Mouse (Mus musculus): ENCODE measurements around the gene Snx29. TPM values are rescaled to one million over a fixed set of nuclear protein-coding genes. Genes with fewer than 3 reads are reported as not detected.
"Not testable (repeated sequence)": the region's sequence is repeated elsewhere in the genome, so short reads cannot be mapped to it uniquely, and the experiment has no call there.

Snx29 gene
- total RNA-seq, 1 experiment from 2014 or later = 16.1 TPM

DNA sequence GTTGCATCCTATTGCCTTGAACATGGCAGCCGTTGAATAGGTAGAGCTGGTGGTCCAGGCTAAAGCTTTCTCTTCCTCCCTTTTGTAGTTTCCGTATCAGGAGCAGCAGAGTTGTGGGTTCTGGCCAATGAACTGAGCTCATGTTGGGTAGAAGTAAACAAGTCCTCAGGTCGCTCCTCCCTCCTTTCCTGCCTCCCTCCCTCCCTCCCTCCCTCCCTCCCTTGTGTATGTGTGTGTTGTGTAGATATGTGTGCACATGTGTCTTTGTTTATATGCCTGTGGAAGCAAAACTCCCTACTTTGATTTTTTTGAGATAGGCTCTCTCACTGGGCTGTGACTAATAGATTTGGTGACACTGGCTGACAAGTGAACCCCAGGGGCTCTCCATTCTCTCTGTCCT is 251.8 kb downstream of the Snx29 start:
- ATAC-seq (replicated peaks; ENCODE audit: low read depth, poor library complexity, severe bottlenecking) = no peak

DNA sequence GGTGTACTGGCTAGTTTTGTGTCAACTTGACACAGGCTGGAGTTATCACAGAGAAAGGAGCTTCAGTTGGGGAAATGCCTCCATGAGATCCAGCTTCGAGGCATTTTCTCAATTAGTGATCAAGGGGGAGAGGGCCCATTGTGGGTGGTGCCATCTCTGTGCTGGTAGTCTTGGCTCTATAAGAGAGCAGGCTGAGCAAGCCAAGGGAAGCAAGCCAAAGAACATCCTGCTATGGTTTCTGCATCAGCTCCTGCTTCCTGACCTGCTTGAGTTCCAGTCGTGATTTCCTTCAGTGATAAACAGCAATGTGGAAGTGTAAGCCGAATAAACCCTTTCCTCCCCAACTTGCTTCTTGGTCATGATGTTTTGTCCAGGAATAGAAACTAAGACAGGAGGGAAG is 253.0 kb downstream of the Snx29 start:
- not testable (repeated sequence) for ATAC-seq (replicated peaks; ENCODE audit: low read depth, poor library complexity, severe bottlenecking)

DNA sequence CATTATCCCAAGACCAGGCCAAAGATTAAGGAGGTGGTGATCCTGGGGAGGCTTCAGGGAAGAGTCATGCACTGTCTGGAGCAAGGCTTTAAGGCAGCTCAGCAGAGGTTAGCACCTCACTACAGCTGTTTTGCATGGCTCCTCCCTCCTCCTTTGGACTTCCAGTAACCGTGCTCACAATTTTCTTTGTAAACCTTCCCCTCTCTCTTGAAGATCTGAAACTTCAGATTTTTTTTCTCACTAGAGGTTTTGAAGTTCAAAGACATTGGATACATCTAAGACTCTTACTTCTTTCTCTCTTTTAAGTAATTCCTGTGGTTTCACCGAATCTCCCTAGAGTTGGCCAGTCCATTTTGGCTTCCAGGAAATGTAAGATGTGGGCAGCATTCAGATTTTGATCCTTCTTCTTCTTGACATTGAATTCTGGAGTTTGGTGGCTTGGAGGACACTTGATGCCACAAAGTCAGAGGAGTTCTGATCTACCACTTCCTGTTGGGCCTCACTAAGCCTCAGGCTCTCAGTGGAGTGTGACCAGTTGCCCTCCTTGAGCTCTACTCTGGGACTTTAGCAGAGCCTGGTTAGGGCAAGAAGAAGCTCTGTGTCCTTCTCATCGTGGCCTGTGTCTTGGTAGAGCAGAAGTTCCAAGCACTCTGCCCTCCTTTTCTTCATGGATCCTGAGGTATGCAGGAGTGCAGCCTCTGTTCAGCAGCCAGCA is 255.0 kb downstream of the Snx29 start:
- no peak for ATAC-seq (replicated peaks; ENCODE audit: low read depth, poor library complexity, severe bottlenecking)

GRCm38 (mm10) chr16:11579676-11580098 is 257.0 kb downstream of the Snx29 start:
- ATAC-seq (replicated peaks; ENCODE audit: low read depth, poor library complexity, severe bottlenecking) = peak; percentile 80

GRCm38 (mm10) chr16:11583941-11584639 is 261.4 kb downstream of the Snx29 start:
- 0 out of 2 replicates have a peak, but pooled peaks have one; percentile 27 for ATAC-seq (replicated peaks; ENCODE audit: low read depth, poor library complexity, severe bottlenecking)

GRCm38 (mm10) chr16:11588689-11589088 is 266.0 kb downstream of the Snx29 start:
- ATAC-seq (replicated peaks; ENCODE audit: low read depth, poor library complexity, severe bottlenecking) = no peak

DNA sequence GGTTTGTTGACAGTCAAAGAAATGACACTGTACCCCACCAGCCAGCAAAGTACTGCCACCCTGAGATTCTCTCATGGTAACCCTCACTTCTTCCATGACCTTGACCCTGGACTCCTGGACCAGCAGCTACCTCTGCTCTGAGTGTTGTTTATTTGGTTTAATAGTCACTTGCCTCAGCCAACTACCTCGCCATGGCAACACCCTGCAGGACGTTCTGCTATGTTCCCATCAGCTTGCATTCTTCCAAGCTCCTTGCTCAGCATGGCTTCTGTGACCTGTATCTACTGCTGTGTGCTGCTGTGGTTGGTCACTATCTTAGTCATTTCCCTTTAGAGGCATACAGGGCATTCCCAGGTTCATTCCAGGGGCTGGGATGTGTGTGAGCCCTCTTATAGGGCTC is 266.6 kb downstream of the Snx29 start:
- no peak for ATAC-seq (replicated peaks; ENCODE audit: low read depth, poor library complexity, severe bottlenecking)

- ATAC-seq (replicated peaks; ENCODE audit: low read depth, poor library complexity, severe bottlenecking) = no peak
Observed at GRCm38 (mm10) chr16:11589782-11590695, 267.3 kb downstream of the Snx29 start.

DNA sequence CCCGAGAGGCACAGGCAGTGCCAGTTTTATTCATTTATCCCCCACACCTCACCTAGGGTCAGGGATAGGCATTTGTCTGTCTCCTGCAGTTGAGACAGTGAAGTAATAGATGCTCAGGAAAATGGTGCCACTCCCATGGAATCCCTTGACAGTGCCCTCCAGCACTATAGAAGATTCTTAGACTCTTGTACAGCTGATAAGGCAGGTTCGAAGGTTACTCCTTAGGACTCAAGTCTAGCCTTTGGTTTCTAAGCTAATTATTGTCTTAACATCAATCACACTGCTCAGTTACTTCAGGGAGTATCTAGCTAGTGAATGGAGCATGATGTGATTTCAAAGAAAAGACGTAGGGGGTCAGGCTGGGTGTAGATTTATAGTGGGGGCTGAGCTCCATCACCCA is 273.9 kb downstream of the Snx29 start:
- no peak for ATAC-seq (replicated peaks; ENCODE audit: low read depth, poor library complexity, severe bottlenecking)

DNA sequence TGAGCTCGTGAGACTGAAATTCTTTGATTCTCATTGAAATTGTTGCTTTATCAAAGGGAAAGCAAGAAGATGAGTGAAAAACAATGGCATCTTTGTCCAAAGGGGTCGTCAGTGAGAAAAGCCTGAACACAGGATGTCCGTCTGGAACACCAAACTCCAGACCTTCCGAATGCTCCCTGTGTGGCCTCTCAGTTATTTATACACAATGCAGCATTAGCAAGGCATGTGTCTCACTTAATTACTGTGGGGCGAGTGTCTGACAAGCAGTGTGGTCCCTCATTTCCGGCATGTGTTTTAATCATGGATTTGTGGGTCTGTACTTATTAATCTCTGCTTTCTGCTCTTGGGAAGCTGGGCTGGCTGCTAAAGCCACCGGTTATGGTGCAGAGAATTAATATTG is 275.1 kb downstream of the Snx29 start:
- ATAC-seq (replicated peaks; ENCODE audit: low read depth, poor library complexity, severe bottlenecking) = no peak

- no peak for ATAC-seq (replicated peaks; ENCODE audit: low read depth, poor library complexity, severe bottlenecking)
Observed at GRCm38 (mm10) chr16:11599523-11599922, 276.8 kb downstream of the Snx29 start.

- peak; percentile 62 for ATAC-seq (replicated peaks; ENCODE audit: low read depth, poor library complexity, severe bottlenecking)
Observed at GRCm38 (mm10) chr16:11601336-11602082, 278.8 kb downstream of the Snx29 start.

DNA sequence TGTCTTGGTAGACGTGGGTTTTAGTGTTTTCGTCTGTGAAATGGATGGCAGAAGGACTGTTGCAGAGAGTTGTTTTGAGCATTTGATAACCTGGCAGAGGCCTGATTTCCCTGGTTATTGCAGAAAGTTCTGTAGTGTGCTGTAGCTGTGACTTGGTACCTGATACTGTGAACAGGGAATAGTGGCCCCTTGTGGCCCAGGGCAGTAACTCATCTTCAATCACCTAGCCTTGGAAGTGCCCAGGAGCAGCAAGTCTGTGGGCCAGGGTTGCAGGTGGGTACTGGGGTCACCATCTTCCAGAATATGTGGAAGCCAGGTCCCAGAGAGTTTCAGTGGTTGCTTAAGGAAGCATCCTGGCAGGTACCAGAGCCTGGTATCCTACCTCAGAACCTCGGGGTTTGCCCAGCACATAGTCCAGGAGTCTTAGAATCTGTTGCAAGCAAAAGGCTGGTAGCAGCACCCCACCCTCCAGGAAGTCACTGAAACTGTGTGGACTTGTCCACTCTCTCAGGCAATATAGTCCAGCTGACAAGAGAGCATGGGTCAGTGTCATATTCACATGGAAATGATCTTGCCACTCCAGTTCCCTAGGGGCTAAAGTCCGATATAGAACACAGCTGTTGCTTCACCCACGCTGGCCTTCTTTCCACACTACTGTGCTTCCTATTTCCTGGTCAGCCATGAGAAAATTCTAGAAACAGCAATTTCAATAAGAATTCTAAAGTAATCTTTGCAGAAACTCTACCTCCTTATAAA is 281.1 kb downstream of the Snx29 start:
- ATAC-seq (replicated peaks; ENCODE audit: low read depth, poor library complexity, severe bottlenecking) = peak; percentile 89

DNA sequence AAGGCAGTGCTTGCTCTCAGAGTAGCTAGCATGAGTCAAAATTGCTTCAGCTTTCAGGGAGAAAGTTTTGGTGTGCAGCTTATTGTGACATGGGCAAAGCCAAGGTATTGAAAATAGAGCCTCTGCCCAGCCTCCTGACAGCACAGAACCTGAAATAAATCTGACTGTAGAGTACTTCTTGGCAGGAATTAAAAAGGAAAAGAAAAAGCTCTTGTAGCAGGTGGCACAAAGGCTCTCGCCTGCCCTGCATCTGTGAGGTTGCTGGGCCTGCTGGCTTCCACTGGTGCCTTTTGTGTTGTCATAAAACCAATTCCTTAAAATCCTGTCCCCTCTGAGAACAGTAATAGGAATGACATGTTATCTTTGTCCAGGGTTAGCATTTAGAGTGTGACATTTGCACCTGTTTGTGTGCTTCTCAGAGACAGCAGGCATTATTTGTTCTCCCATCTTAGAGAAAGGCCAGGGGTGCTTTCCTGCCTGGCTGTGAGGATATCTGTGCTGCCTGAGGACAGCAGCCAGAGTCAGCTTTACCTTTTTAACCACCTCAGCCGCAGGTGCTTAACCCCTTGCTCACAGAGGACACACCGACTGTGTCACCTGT is 289.9 kb downstream of the Snx29 start:
- ATAC-seq (replicated peaks; ENCODE audit: low read depth, poor library complexity, severe bottlenecking) = no peak

GRCm38 (mm10) chr16:11614401-11615014 is 291.8 kb downstream of the Snx29 start:
- peak; percentile 75 for ATAC-seq (replicated peaks; ENCODE audit: low read depth, poor library complexity, severe bottlenecking)

DNA sequence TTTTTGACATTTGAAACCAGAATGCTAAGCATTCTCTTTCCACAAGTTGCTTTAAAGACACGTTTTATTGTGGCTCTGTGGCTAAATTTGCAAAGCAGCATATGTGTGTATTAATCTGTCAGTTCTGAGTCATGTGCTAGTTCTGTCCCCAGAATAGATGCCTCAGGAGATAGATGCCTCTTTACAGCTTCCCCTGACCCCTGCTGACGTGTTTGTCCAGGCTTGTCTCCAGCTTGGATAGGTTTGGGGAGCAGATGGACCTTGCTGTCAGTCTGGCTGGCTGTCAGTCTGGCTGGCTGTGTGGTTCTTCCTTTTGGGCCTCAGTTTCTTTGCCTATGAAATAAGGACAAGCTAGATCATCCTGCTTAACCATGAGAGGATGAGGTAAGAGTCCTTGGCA is 292.9 kb downstream of the Snx29 start:
- no peak for ATAC-seq (replicated peaks; ENCODE audit: low read depth, poor library complexity, severe bottlenecking)

DNA sequence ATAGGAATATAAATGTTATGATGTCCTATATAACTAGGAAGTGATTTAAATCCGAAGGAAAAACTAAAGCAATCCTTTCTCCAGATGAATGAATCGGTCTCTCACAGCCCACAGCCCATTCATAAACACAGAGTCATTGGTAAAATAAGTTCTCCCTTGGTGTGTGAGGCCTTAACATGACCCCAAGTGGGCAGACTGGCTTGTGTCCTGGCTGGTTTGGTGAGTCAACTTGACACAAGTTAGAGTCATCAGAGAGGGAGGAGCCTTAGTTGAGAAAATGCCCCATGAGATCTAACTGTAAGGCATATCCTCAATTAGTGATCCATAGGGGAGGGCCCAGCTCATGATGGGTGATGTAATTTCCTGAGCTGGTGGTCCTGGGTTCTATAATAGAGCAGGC is 297.2 kb downstream of the Snx29 start:
- ATAC-seq (replicated peaks; ENCODE audit: low read depth, poor library complexity, severe bottlenecking) = no peak

DNA sequence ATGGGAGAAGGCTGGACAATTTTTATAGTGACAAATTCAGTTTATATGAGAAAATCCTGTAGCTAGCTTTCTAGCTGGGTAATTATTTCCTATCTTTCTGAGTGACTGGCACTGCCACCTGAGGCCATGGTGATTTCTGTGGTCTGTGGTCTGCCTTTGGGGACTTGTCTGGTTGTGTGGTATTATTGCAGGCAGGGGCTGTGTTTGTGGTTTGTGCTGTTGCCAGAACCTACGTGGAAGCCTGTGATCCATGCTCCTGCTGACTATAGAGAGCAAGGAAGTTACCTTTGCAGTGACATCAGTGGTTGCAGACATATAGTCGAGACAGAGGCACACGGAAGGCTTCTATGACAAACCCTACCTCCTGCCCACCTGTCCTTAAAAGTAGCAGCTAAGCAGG is 298.3 kb downstream of the Snx29 start:
- ATAC-seq (replicated peaks; ENCODE audit: low read depth, poor library complexity, severe bottlenecking) = 0 out of 2 replicates have a peak, but pooled peaks have one; percentile 42
